ENCODE assay signal across 15 mouse cellular contexts in the genomic region with DNA sequence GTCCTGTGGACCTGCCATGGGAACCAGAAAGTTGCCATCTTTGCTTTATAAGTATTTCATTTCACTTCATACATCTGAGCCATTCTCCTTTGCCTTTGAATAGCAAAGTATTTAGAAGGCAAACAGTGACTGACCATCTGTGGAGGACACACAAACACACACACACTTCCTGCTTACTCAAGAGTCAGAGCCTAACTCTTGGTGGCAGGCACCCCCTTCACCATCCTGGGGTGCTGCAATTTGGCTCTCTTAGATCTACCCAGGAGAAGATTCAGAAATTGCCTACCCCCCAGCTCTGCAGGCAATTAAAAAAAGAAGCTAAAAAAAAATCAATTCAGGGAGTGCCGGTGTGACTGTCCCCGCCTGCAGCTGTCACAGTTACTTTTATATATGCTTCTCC. TPM values are rescaled to one million over a fixed set of nuclear protein-coding genes. Genes with fewer than 3 reads are reported as not detected.
"Had no signal": no experiment of that assay in that cellular context is flagged by ENCODE, and none has a peak within 500 bp of the region (broad histone marks: within the 10 kb centered on the region; RNA-seq: fewer than 3 reads in every experiment).

No protein-coding gene starts in this region.

- ATAC-seq: midbrain, embryonic 15.5 days had no signal

- H3K27me3 ChIP-seq: kidney, embryonic 15.5 days; limb, embryonic 15.5 days; liver, embryonic 13.5 days; midbrain, embryonic 15.5 days had no signal

- DNase-seq: kidney, adult 2 months; kidney, postnatal 14 days; layer of hippocampus, postnatal 36 days; liver, embryonic 13.5 days; lung, adult 18-20 months; lung, postnatal 36 days; right cerebral cortex, postnatal 25 days had no signal

- H3K4me3 ChIP-seq: kidney, embryonic 15.5 days; limb, embryonic 15.5 days; liver, embryonic 13.5 days; midbrain, embryonic 15.5 days had no signal

- H3K9me3 ChIP-seq: kidney, embryonic 15.5 days; limb, embryonic 15.5 days; liver, embryonic 13.5 days; midbrain, embryonic 15.5 days had no signal

- H3K9ac ChIP-seq: kidney, embryonic 15.5 days; limb, embryonic 15.5 days; liver, embryonic 13.5 days; midbrain, embryonic 15.5 days had no signal

- H3K27ac ChIP-seq: kidney, embryonic 15.5 days; limb, embryonic 15.5 days; liver, embryonic 13.5 days; midbrain, embryonic 15.5 days; stomach, postnatal 0 days had no signal

- H3K36me3 ChIP-seq: kidney, embryonic 15.5 days; limb, embryonic 15.5 days; liver, embryonic 13.5 days; midbrain, embryonic 15.5 days had no signal

- H3K4me2 ChIP-seq: kidney, embryonic 15.5 days; limb, embryonic 15.5 days; liver, embryonic 13.5 days; midbrain, embryonic 15.5 days had no signal

RNA-seq across cellular contexts. Expression of a gene that starts 29.6 kb away (rescaled TPM):
- total RNA-seq: layer of hippocampus, postnatal 36 days; left cerebral cortex, postnatal 25 days; megakaryocyte progenitor cell, adult 5-6 weeks had no signal
- polyA plus RNA-seq: lung, embryonic 16.5 days; midbrain, embryonic 15.5 days; neural tube, embryonic 14.5 days had no signal

RNA-seq across cellular contexts. Expression of a gene that starts 36.3 kb away (rescaled TPM):
- total RNA-seq: layer of hippocampus, postnatal 36 days; left cerebral cortex, postnatal 25 days; megakaryocyte progenitor cell, adult 5-6 weeks had no signal
